Mouse (Mus musculus) MEL (cell line): ENCODE results near the gene Tmed2. TPM values are rescaled to one million over a fixed set of nuclear protein-coding genes. Genes with fewer than 3 reads are reported as not detected.

Experiments
- DNase-seq: peaks from one replicate; pipeline ENCODE4 v3.0.0; 2011; ENCODE audit warnings: low read depth, low spot score
- H3K27ac ChIP-seq: 2 replicates; pipeline ENCODE4 v1.5.1; 2012; ENCODE audit warnings: low read depth, mild to moderate bottlenecking, control low read depth, low read length, moderate library complexity; ENCODE audit not compliant: control insufficient read depth
- H3K27me3 ChIP-seq, 2 experiments: fragments of 150-350 bp in 1 of 2; sonication (generic) in 1 of 2; 2 replicates each; pipeline ENCODE4 v1.6.1; 2012; ENCODE audit warnings: low read length in 2 of 2, mild to moderate bottlenecking in 2 of 2, improper control_type of control experiment in 1 of 2, moderate library complexity in 1 of 2; ENCODE audit not compliant: insufficient read depth in 2 of 2, control insufficient read depth in 1 of 2
- H3K36me3 ChIP-seq, 2 experiments: 2 replicates each; pipeline ENCODE4 v1.6.1; 2012 to 2014; ENCODE audit warnings: low read length in 2 of 2, improper control_type of control experiment in 1 of 2, inconsistent platforms in 1 of 2, mild to moderate bottlenecking in 1 of 2; ENCODE audit not compliant: insufficient read depth in 2 of 2, control insufficient read depth in 1 of 2
- H3K4me1 ChIP-seq, 2 experiments: fragments of 150-350 bp in 1 of 2; sonication (generic) in 1 of 2; 2 replicates each; pipeline ENCODE4 v1.6.1; 2012; ENCODE audit warnings: low read length in 2 of 2, improper control_type of control experiment in 1 of 2, mild to moderate bottlenecking in 1 of 2; ENCODE audit not compliant: insufficient read depth in 2 of 2, control insufficient read depth in 1 of 2
- H3K4me3 ChIP-seq, 2 experiments: fragments of 150-350 bp in 1 of 2; sonication (generic) in 1 of 2; 2 replicates each; pipeline ENCODE4 v1.5.1; 2012; ENCODE audit warnings: low read depth in 2 of 2, low read length in 2 of 2, mild to moderate bottlenecking in 2 of 2, moderate library complexity in 2 of 2, control low read depth in 1 of 2, improper control_type of control experiment in 1 of 2; ENCODE audit not compliant: control insufficient read depth in 1 of 2, insufficient read depth in 1 of 2
- H3K79me2 ChIP-seq: 2 replicates; pipeline ENCODE4 v1.6.1; 2012; ENCODE audit warnings: mild to moderate bottlenecking, low read length, moderate library complexity; ENCODE audit not compliant: control insufficient read depth, poor library complexity, insufficient read depth
- H3K9ac ChIP-seq: 2 replicates; pipeline ENCODE4 v1.6.1; 2012; ENCODE audit warnings: low read depth, mild to moderate bottlenecking, control low read depth, low read length, moderate library complexity; ENCODE audit not compliant: control insufficient read depth, poor library complexity, severe bottlenecking
- H3K9me3 ChIP-seq: fragments of 150-350 bp; sonication (generic); replicated peaks from 2 replicates; pipeline ENCODE4 v1.6.1; 2012; ENCODE audit warnings: mild to moderate bottlenecking, low read length, improper control_type of control experiment, moderate library complexity; ENCODE audit not compliant: insufficient read depth
- BHLHE40 ChIP-seq: IDR thresholded peaks from 2 replicates; pipeline ENCODE4 v1.6.1; 2012; ENCODE audit warnings: low read depth, mild to moderate bottlenecking, inconsistent platforms, low read length, improper control_type of control experiment, borderline replicate concordance
- CHD1 ChIP-seq: IDR thresholded peaks from 2 replicates; pipeline ENCODE4 v1.6.1; 2012; ENCODE audit warnings: low read depth, mild to moderate bottlenecking, inconsistent platforms, low read length, improper control_type of control experiment
- CHD2 ChIP-seq: IDR thresholded peaks from 2 replicates; pipeline ENCODE4 v1.6.1; 2011; ENCODE audit warnings: low read length, improper control_type of control experiment
- CTCF ChIP-seq, 3 experiments: IDR thresholded peaks in 2 of 3; conservative IDR thresholded peaks in 1 of 3; 2 replicates each; pipeline ENCODE4 v1.5.1; 2011 to 2012; ENCODE audit warnings: low read length in 3 of 3, low read depth in 2 of 3, mild to moderate bottlenecking in 2 of 3, improper control_type of control experiment in 1 of 3, inconsistent platforms in 1 of 3, mixed read lengths in 1 of 3, moderate library complexity in 1 of 3; ENCODE audit not compliant: control insufficient read depth in 1 of 3, insufficient read depth in 1 of 3, poor library complexity in 1 of 3, severe bottlenecking in 1 of 3
- E2F4 ChIP-seq: IDR thresholded peaks from 2 replicates; pipeline ENCODE4 v1.6.1; 2011; ENCODE audit warnings: low read depth, low read length, improper control_type of control experiment, borderline replicate concordance
- ELF1 ChIP-seq: IDR thresholded peaks from 2 replicates; pipeline ENCODE4 v1.6.1; 2014; ENCODE audit warnings: low read depth, mild to moderate bottlenecking, inconsistent platforms, low read length, improper control_type of control experiment, moderate library complexity
- EP300 ChIP-seq, 2 experiments: IDR thresholded peaks; 2 replicates each; pipeline ENCODE4 v1.6.1; 2011; ENCODE audit warnings: improper control_type of control experiment in 2 of 2, low read length in 2 of 2, low read depth in 1 of 2, mild to moderate bottlenecking in 1 of 2
- GABPA ChIP-seq: IDR thresholded peaks from 2 replicates; pipeline ENCODE4 v1.6.1; 2012; ENCODE audit warnings: low read depth, mild to moderate bottlenecking, inconsistent platforms, low read length, improper control_type of control experiment, moderate library complexity
- GATA1 ChIP-seq: IDR thresholded peaks from 2 replicates; pipeline ENCODE4 v1.6.1; 2011; ENCODE audit warnings: low read depth, low read length, improper control_type of control experiment
- HCFC1 ChIP-seq: IDR thresholded peaks from 2 replicates; pipeline ENCODE4 v1.6.1; 2012; ENCODE audit warnings: low read depth, mild to moderate bottlenecking, inconsistent platforms, low read length, improper control_type of control experiment, moderate library complexity
- JUND ChIP-seq: IDR thresholded peaks from 2 replicates; pipeline ENCODE4 v1.6.1; 2011; ENCODE audit warnings: low read depth, mild to moderate bottlenecking, improper control_type of control experiment, low read length
- KAT2A ChIP-seq: conservative IDR thresholded peaks from 2 replicates; pipeline ENCODE4 v1.6.1; 2012; ENCODE audit warnings: low read depth, low read length, improper control_type of control experiment, inconsistent platforms
- MAFK ChIP-seq: IDR thresholded peaks from 2 replicates; pipeline ENCODE4 v1.6.1; 2011; ENCODE audit warnings: low read depth, mild to moderate bottlenecking, low read length, improper control_type of control experiment, borderline replicate concordance
- MEF2A ChIP-seq: IDR thresholded peaks from 2 replicates; pipeline ENCODE4 v1.6.1; 2014; ENCODE audit warnings: low read depth, mild to moderate bottlenecking, inconsistent platforms, low read length, improper control_type of control experiment; ENCODE audit not compliant: poor library complexity, insufficient replicate concordance, severe bottlenecking; ENCODE audit errors: extremely low read depth
- MXI1 ChIP-seq: IDR thresholded peaks from 2 replicates; pipeline ENCODE4 v1.6.1; 2011; ENCODE audit warnings: mild to moderate bottlenecking, low read depth, low read length, improper control_type of control experiment
- MYB ChIP-seq: IDR thresholded peaks from 2 replicates; pipeline ENCODE4 v1.6.1; 2011; ENCODE audit warnings: mild to moderate bottlenecking, low read depth, low read length, improper control_type of control experiment
- MYC ChIP-seq: IDR thresholded peaks from 2 replicates; pipeline ENCODE4 v1.6.1; 2011; ENCODE audit warnings: low read depth, mild to moderate bottlenecking, low read length, improper control_type of control experiment, moderate library complexity
- NELFE ChIP-seq: IDR thresholded peaks from 2 replicates; pipeline ENCODE4 v1.6.1; 2011; ENCODE audit warnings: low read depth, low read length, improper control_type of control experiment
- NRF1 ChIP-seq: IDR thresholded peaks from 2 replicates; pipeline ENCODE4 v1.6.1; 2014; ENCODE audit warnings: low read depth, mild to moderate bottlenecking, inconsistent platforms, low read length, improper control_type of control experiment, moderate library complexity; ENCODE audit not compliant: poor library complexity, insufficient read depth, severe bottlenecking
- POLR2A ChIP-seq, 2 experiments: IDR thresholded peaks; 2 replicates each; pipeline ENCODE4 v1.6.1; 2011 to 2012; ENCODE audit warnings: low read length in 2 of 2, mild to moderate bottlenecking in 2 of 2, control low read depth in 1 of 2, improper control_type of control experiment in 1 of 2, low read depth in 1 of 2, moderate library complexity in 1 of 2; ENCODE audit not compliant: control insufficient read depth in 1 of 2, insufficient read depth in 1 of 2, poor library complexity in 1 of 2
- POLR2AphosphoS2 ChIP-seq: IDR thresholded peaks from 2 replicates; pipeline ENCODE4 v1.6.1; 2011; ENCODE audit warnings: low read length, improper control_type of control experiment
- POLR2AphosphoS5 ChIP-seq: IDR thresholded peaks from 2 replicates; pipeline ENCODE4 v1.6.1; 2012; ENCODE audit warnings: low read depth, borderline replicate concordance, mild to moderate bottlenecking, inconsistent platforms, low read length, moderate library complexity, mixed read lengths
- RAD21 ChIP-seq: IDR thresholded peaks from 2 replicates; pipeline ENCODE4 v1.6.1; 2011; ENCODE audit warnings: mild to moderate bottlenecking, low read depth, low read length, improper control_type of control experiment
- RCOR1 ChIP-seq: IDR thresholded peaks from 2 replicates; pipeline ENCODE4 v1.6.1; 2012; ENCODE audit warnings: low read depth, mild to moderate bottlenecking, inconsistent platforms, low read length, improper control_type of control experiment
- SIN3A ChIP-seq: IDR thresholded peaks from 2 replicates; pipeline ENCODE4 v1.6.1; 2012; ENCODE audit warnings: low read length, improper control_type of control experiment, inconsistent platforms
- SMC3 ChIP-seq: IDR thresholded peaks from 2 replicates; pipeline ENCODE4 v1.6.1; 2011; ENCODE audit warnings: low read depth, low read length, improper control_type of control experiment
- TAL1 ChIP-seq: IDR thresholded peaks from 2 replicates; pipeline ENCODE4 v1.6.1; 2012; ENCODE audit warnings: mild to moderate bottlenecking, inconsistent platforms, low read length, moderate library complexity, mixed read lengths
- TBP ChIP-seq: IDR thresholded peaks from 2 replicates; pipeline ENCODE4 v1.8.0; 2011; ENCODE audit warnings: low read depth, low read length, improper control_type of control experiment
- TCF12 ChIP-seq: IDR thresholded peaks from 2 replicates; pipeline ENCODE4 v1.6.1; 2014; ENCODE audit warnings: low read depth, mild to moderate bottlenecking, inconsistent platforms, low read length, improper control_type of control experiment, moderate library complexity
- UBTF ChIP-seq: IDR thresholded peaks from 2 replicates; pipeline ENCODE4 v1.6.1; 2012; ENCODE audit warnings: low read depth, mild to moderate bottlenecking, inconsistent platforms, low read length, improper control_type of control experiment, moderate library complexity, borderline replicate concordance; ENCODE audit not compliant: insufficient read depth
- USF1 ChIP-seq: IDR thresholded peaks from 2 replicates; pipeline ENCODE4 v1.6.1; 2014; ENCODE audit warnings: low read depth, mild to moderate bottlenecking, inconsistent platforms, low read length, improper control_type of control experiment, moderate library complexity
- USF2 ChIP-seq, 2 experiments: IDR thresholded peaks; 2 replicates each; pipeline ENCODE4 v1.6.1; 2011 to 2012; ENCODE audit warnings: improper control_type of control experiment in 2 of 2, low read length in 2 of 2, borderline replicate concordance in 1 of 2, inconsistent platforms in 1 of 2, low read depth in 1 of 2, mild to moderate bottlenecking in 1 of 2; ENCODE audit not compliant: insufficient read depth in 1 of 2
- ZC3H11A ChIP-seq: IDR thresholded peaks from 2 replicates; pipeline ENCODE4 v1.6.1; 2012; ENCODE audit warnings: low read depth, mild to moderate bottlenecking, inconsistent platforms, low read length, improper control_type of control experiment
- ZKSCAN1 ChIP-seq: IDR thresholded peaks from 2 replicates; pipeline ENCODE4 v1.6.1; 2012; ENCODE audit warnings: low read depth, mild to moderate bottlenecking, inconsistent platforms, low read length, improper control_type of control experiment, moderate library complexity
- ZMIZ1 ChIP-seq: IDR thresholded peaks from 2 replicates; pipeline ENCODE4 v1.6.1; 2012; ENCODE audit warnings: low read depth, mild to moderate bottlenecking, inconsistent platforms, low read length, improper control_type of control experiment, moderate library complexity
- ZNF384 ChIP-seq: IDR thresholded peaks from 2 replicates; pipeline ENCODE4 v1.6.1; 2012; ENCODE audit warnings: low read depth, mild to moderate bottlenecking, inconsistent platforms, low read length, improper control_type of control experiment
- polyA plus RNA-seq, 2 experiments: library from polyadenylated mRNA; stranded (reverse) in 1 of 2; unstranded in 1 of 2; fragments of >175 nt in 1 of 2; fragments of >200 nt in 1 of 2; gene quantifications; 2 replicates each; pipeline versions ENCODE4 v1.2.1 to v1.2.4; 2012; ENCODE audit warnings: low replicate concordance in 2 of 2, low read depth in 1 of 2; ENCODE audit not compliant: insufficient read length in 2 of 2, insufficient read depth in 1 of 2, missing spikeins in 1 of 2
- total RNA-seq: library from RNA; depleted of rRNA; stranded (reverse); fragments of 300-350 nt; gene quantifications from 2 replicates; pipeline ENCODE4 v1.2.3, GENCODE M21; 2012; rRNA removed

Gene Tmed2
- total RNA-seq = 245 and 255 TPM in 2 replicates
- polyA plus RNA-seq = 100 to 1,000 TPM in 1 of 2 experiments, not detected in 1; 252 TPM

- H3K79me2 ChIP-seq = peaks cover 35% of the 10 kb centered on the region
- H3K4me1 ChIP-seq = peaks cover 5 to 11% of the 10 kb centered on the region in 2 experiments
- no peaks in the 10 kb centered on the region for H3K9me3 ChIP-seq
- DNase-seq = peak; percentile 98
- peak within 1 kb of the TSS; percentile 91 for H3K9ac ChIP-seq
- H3K36me3 ChIP-seq = peaks cover 12 to 15% of the 10 kb centered on the region in 2 experiments
- H3K27me3 ChIP-seq = no peaks in the 10 kb centered on the region
- H3K4me3 ChIP-seq = peak within 1 kb of the TSS; percentile 87 to 91
- peak within 1 kb of the TSS; percentile 50 for H3K27ac ChIP-seq
- TF ChIP-seq MEF2A = no peak
- TF ChIP-seq ZNF384 = peak; percentile 46; the same call in 1 of the 2 replicates
- TF ChIP-seq POLR2AphosphoS5 = no peak
- no peak for TF ChIP-seq UBTF
- TF ChIP-seq NRF1 = peak; percentile 41; the same call in 1 of the 2 replicates
- TF ChIP-seq USF2 (IDR thresholded peaks at IDR 0.05; ENCODE audit: borderline replicate concordance in 1 of 2, insufficient read depth in 1 of 2, low read depth in 1 of 2, low read length in 2 of 2) = peak; percentile 13 to 78; a peak in 2 of 4 replicates
- TF ChIP-seq MAFK = 0 out of 2 replicates have a peak, but pooled peaks have one; percentile 29
- TF ChIP-seq ZMIZ1 = no peak
- no peak for TF ChIP-seq POLR2AphosphoS2
- 0 out of 2 replicates have a peak, but pooled peaks have one; percentile 52 for TF ChIP-seq TCF12
- TF ChIP-seq NELFE = no peak
- TF ChIP-seq HCFC1 = peak; percentile 95
- TF ChIP-seq USF1 = peak; percentile 97
- TF ChIP-seq BHLHE40 = peak; percentile 62; the same call in 1 of the 2 replicates
- peak in 2 of 3 experiments; percentile 29 to 34; a peak in 3 of 6 replicates for TF ChIP-seq CTCF (IDR thresholded peaks at IDR 0.05 in 2 of 3, conservative IDR thresholded peaks at IDR 0.05 in 1 of 3; ENCODE audit: control insufficient read depth in 1 of 3, insufficient read depth in 1 of 3, low read depth in 2 of 3, low read length in 3 of 3, poor library complexity in 1 of 3, severe bottlenecking in 1 of 3)
- TF ChIP-seq MYB = peak; percentile 63
- TF ChIP-seq CHD2 = no peak
- TF ChIP-seq CHD1 = no peak
- TF ChIP-seq SIN3A = peak; percentile 97
- TF ChIP-seq TBP = peak; percentile 87
- no peak; the same call in 1 of the 2 replicates for TF ChIP-seq RAD21
- TF ChIP-seq GABPA = peak; percentile 35; the same call in 1 of the 2 replicates
- no peak for TF ChIP-seq TAL1
- peak; percentile 82; the same call in 1 of the 2 replicates for TF ChIP-seq KAT2A
- TF ChIP-seq ZC3H11A = peak; percentile 32; the same call in 1 of the 2 replicates
- TF ChIP-seq POLR2A (IDR thresholded peaks at IDR 0.05; ENCODE audit: control insufficient read depth in 1 of 2, insufficient read depth in 1 of 2, low read depth in 1 of 2, low read length in 2 of 2, poor library complexity in 1 of 2) = no peak; a peak in 1 of 4 replicates
- TF ChIP-seq ZKSCAN1 = no peak
- TF ChIP-seq ELF1 = peak; percentile 95
- TF ChIP-seq MXI1 = peak; percentile 86
- no peak for TF ChIP-seq GATA1
- TF ChIP-seq E2F4 = no peak
- TF ChIP-seq EP300 (IDR thresholded peaks at IDR 0.05; ENCODE audit: low read depth in 1 of 2, low read length in 2 of 2) = peak in 1 of 2 experiments; percentile 50; a peak in 1 of 4 replicates
- TF ChIP-seq MYC = peak; percentile 94
- TF ChIP-seq RCOR1 = 0 out of 2 replicates have a peak, but pooled peaks have one; percentile 14
- peak; percentile 19; the same call in 1 of the 2 replicates for TF ChIP-seq SMC3
- TF ChIP-seq JUND = no peak
These were observed at the start of gene Tmed2 for GRCm38 (mm10) chr5:124540383-124540786. TSS of gene Tmed2 (plus strand) at chr5:124540695.
